Mouse (Mus musculus) MEL (cell line): ENCODE data around the gene Fhl4. TPM values are rescaled to one million over a fixed set of nuclear protein-coding genes. Genes with fewer than 3 reads are reported as not detected.

ENCODE experiments used
- DNase-seq: peaks from one replicate; pipeline ENCODE4 v3.0.0; 2011; ENCODE audit warnings: low read depth, low spot score
- H3K27ac ChIP-seq: 2 replicates; pipeline ENCODE4 v1.5.1; 2012; ENCODE audit warnings: low read depth, mild to moderate bottlenecking, control low read depth, low read length, moderate library complexity; ENCODE audit not compliant: control insufficient read depth
- H3K27me3 ChIP-seq, 2 experiments: fragments of 150-350 bp in 1 of 2; sonication (generic) in 1 of 2; 2 replicates each; pipeline ENCODE4 v1.6.1; 2012; ENCODE audit warnings: low read length in 2 of 2, mild to moderate bottlenecking in 2 of 2, improper control_type of control experiment in 1 of 2, moderate library complexity in 1 of 2; ENCODE audit not compliant: insufficient read depth in 2 of 2, control insufficient read depth in 1 of 2
- H3K36me3 ChIP-seq, 2 experiments: 2 replicates each; pipeline ENCODE4 v1.6.1; 2012 to 2014; ENCODE audit warnings: low read length in 2 of 2, improper control_type of control experiment in 1 of 2, inconsistent platforms in 1 of 2, mild to moderate bottlenecking in 1 of 2; ENCODE audit not compliant: insufficient read depth in 2 of 2, control insufficient read depth in 1 of 2
- H3K4me1 ChIP-seq, 2 experiments: fragments of 150-350 bp in 1 of 2; sonication (generic) in 1 of 2; 2 replicates each; pipeline ENCODE4 v1.6.1; 2012; ENCODE audit warnings: low read length in 2 of 2, improper control_type of control experiment in 1 of 2, mild to moderate bottlenecking in 1 of 2; ENCODE audit not compliant: insufficient read depth in 2 of 2, control insufficient read depth in 1 of 2
- H3K4me3 ChIP-seq, 2 experiments: fragments of 150-350 bp in 1 of 2; sonication (generic) in 1 of 2; 2 replicates each; pipeline ENCODE4 v1.5.1; 2012; ENCODE audit warnings: low read depth in 2 of 2, low read length in 2 of 2, mild to moderate bottlenecking in 2 of 2, moderate library complexity in 2 of 2, control low read depth in 1 of 2, improper control_type of control experiment in 1 of 2; ENCODE audit not compliant: control insufficient read depth in 1 of 2, insufficient read depth in 1 of 2
- H3K79me2 ChIP-seq: 2 replicates; pipeline ENCODE4 v1.6.1; 2012; ENCODE audit warnings: mild to moderate bottlenecking, low read length, moderate library complexity; ENCODE audit not compliant: control insufficient read depth, poor library complexity, insufficient read depth
- H3K9ac ChIP-seq: 2 replicates; pipeline ENCODE4 v1.6.1; 2012; ENCODE audit warnings: low read depth, mild to moderate bottlenecking, control low read depth, low read length, moderate library complexity; ENCODE audit not compliant: control insufficient read depth, poor library complexity, severe bottlenecking
- H3K9me3 ChIP-seq: fragments of 150-350 bp; sonication (generic); replicated peaks from 2 replicates; pipeline ENCODE4 v1.6.1; 2012; ENCODE audit warnings: mild to moderate bottlenecking, low read length, improper control_type of control experiment, moderate library complexity; ENCODE audit not compliant: insufficient read depth
- BHLHE40 ChIP-seq: IDR thresholded peaks from 2 replicates; pipeline ENCODE4 v1.6.1; 2012; ENCODE audit warnings: low read depth, mild to moderate bottlenecking, inconsistent platforms, low read length, improper control_type of control experiment, borderline replicate concordance
- ELF1 ChIP-seq: IDR thresholded peaks from 2 replicates; pipeline ENCODE4 v1.6.1; 2014; ENCODE audit warnings: low read depth, mild to moderate bottlenecking, inconsistent platforms, low read length, improper control_type of control experiment, moderate library complexity
- GABPA ChIP-seq: IDR thresholded peaks from 2 replicates; pipeline ENCODE4 v1.6.1; 2012; ENCODE audit warnings: low read depth, mild to moderate bottlenecking, inconsistent platforms, low read length, improper control_type of control experiment, moderate library complexity
- JUND ChIP-seq: IDR thresholded peaks from 2 replicates; pipeline ENCODE4 v1.6.1; 2011; ENCODE audit warnings: low read depth, mild to moderate bottlenecking, improper control_type of control experiment, low read length
- MAFK ChIP-seq: IDR thresholded peaks from 2 replicates; pipeline ENCODE4 v1.6.1; 2011; ENCODE audit warnings: low read depth, mild to moderate bottlenecking, low read length, improper control_type of control experiment, borderline replicate concordance
- MAZ ChIP-seq: IDR thresholded peaks from 2 replicates; pipeline ENCODE4 v1.6.1; 2012; ENCODE audit warnings: low read depth, mild to moderate bottlenecking, inconsistent platforms, low read length, improper control_type of control experiment
- MEF2A ChIP-seq: IDR thresholded peaks from 2 replicates; pipeline ENCODE4 v1.6.1; 2014; ENCODE audit warnings: low read depth, mild to moderate bottlenecking, inconsistent platforms, low read length, improper control_type of control experiment; ENCODE audit not compliant: poor library complexity, insufficient replicate concordance, severe bottlenecking; ENCODE audit errors: extremely low read depth
- MXI1 ChIP-seq: IDR thresholded peaks from 2 replicates; pipeline ENCODE4 v1.6.1; 2011; ENCODE audit warnings: mild to moderate bottlenecking, low read depth, low read length, improper control_type of control experiment
- MYB ChIP-seq: IDR thresholded peaks from 2 replicates; pipeline ENCODE4 v1.6.1; 2011; ENCODE audit warnings: mild to moderate bottlenecking, low read depth, low read length, improper control_type of control experiment
- NRF1 ChIP-seq: IDR thresholded peaks from 2 replicates; pipeline ENCODE4 v1.6.1; 2014; ENCODE audit warnings: low read depth, mild to moderate bottlenecking, inconsistent platforms, low read length, improper control_type of control experiment, moderate library complexity; ENCODE audit not compliant: poor library complexity, insufficient read depth, severe bottlenecking
- POLR2A ChIP-seq, 2 experiments: IDR thresholded peaks; 2 replicates each; pipeline ENCODE4 v1.6.1; 2011 to 2012; ENCODE audit warnings: low read length in 2 of 2, mild to moderate bottlenecking in 2 of 2, control low read depth in 1 of 2, improper control_type of control experiment in 1 of 2, low read depth in 1 of 2, moderate library complexity in 1 of 2; ENCODE audit not compliant: control insufficient read depth in 1 of 2, insufficient read depth in 1 of 2, poor library complexity in 1 of 2
- POLR2AphosphoS2 ChIP-seq: IDR thresholded peaks from 2 replicates; pipeline ENCODE4 v1.6.1; 2011; ENCODE audit warnings: low read length, improper control_type of control experiment
- POLR2AphosphoS5 ChIP-seq: IDR thresholded peaks from 2 replicates; pipeline ENCODE4 v1.6.1; 2012; ENCODE audit warnings: low read depth, borderline replicate concordance, mild to moderate bottlenecking, inconsistent platforms, low read length, moderate library complexity, mixed read lengths
- RCOR1 ChIP-seq: IDR thresholded peaks from 2 replicates; pipeline ENCODE4 v1.6.1; 2012; ENCODE audit warnings: low read depth, mild to moderate bottlenecking, inconsistent platforms, low read length, improper control_type of control experiment
- SIN3A ChIP-seq: IDR thresholded peaks from 2 replicates; pipeline ENCODE4 v1.6.1; 2012; ENCODE audit warnings: low read length, improper control_type of control experiment, inconsistent platforms
- SMC3 ChIP-seq: IDR thresholded peaks from 2 replicates; pipeline ENCODE4 v1.6.1; 2011; ENCODE audit warnings: low read depth, low read length, improper control_type of control experiment
- TCF12 ChIP-seq: IDR thresholded peaks from 2 replicates; pipeline ENCODE4 v1.6.1; 2014; ENCODE audit warnings: low read depth, mild to moderate bottlenecking, inconsistent platforms, low read length, improper control_type of control experiment, moderate library complexity
- ZKSCAN1 ChIP-seq: IDR thresholded peaks from 2 replicates; pipeline ENCODE4 v1.6.1; 2012; ENCODE audit warnings: low read depth, mild to moderate bottlenecking, inconsistent platforms, low read length, improper control_type of control experiment, moderate library complexity
- ZNF384 ChIP-seq: IDR thresholded peaks from 2 replicates; pipeline ENCODE4 v1.6.1; 2012; ENCODE audit warnings: low read depth, mild to moderate bottlenecking, inconsistent platforms, low read length, improper control_type of control experiment
- polyA plus RNA-seq, 2 experiments: library from polyadenylated mRNA; stranded (reverse) in 1 of 2; unstranded in 1 of 2; fragments of >175 nt in 1 of 2; fragments of >200 nt in 1 of 2; gene quantifications; 2 replicates each; pipeline versions ENCODE4 v1.2.1 to v1.2.4; 2012; ENCODE audit warnings: low replicate concordance in 2 of 2, low read depth in 1 of 2; ENCODE audit not compliant: insufficient read length in 2 of 2, insufficient read depth in 1 of 2, missing spikeins in 1 of 2
- total RNA-seq: library from RNA; depleted of rRNA; stranded (reverse); fragments of 300-350 nt; gene quantifications from 2 replicates; pipeline ENCODE4 v1.2.3, GENCODE M21; 2012

Gene Fhl4
- total and polyA plus RNA-seq, 3 experiments = 0.63 to 0.69 TPM; not detected in 1

DNA sequence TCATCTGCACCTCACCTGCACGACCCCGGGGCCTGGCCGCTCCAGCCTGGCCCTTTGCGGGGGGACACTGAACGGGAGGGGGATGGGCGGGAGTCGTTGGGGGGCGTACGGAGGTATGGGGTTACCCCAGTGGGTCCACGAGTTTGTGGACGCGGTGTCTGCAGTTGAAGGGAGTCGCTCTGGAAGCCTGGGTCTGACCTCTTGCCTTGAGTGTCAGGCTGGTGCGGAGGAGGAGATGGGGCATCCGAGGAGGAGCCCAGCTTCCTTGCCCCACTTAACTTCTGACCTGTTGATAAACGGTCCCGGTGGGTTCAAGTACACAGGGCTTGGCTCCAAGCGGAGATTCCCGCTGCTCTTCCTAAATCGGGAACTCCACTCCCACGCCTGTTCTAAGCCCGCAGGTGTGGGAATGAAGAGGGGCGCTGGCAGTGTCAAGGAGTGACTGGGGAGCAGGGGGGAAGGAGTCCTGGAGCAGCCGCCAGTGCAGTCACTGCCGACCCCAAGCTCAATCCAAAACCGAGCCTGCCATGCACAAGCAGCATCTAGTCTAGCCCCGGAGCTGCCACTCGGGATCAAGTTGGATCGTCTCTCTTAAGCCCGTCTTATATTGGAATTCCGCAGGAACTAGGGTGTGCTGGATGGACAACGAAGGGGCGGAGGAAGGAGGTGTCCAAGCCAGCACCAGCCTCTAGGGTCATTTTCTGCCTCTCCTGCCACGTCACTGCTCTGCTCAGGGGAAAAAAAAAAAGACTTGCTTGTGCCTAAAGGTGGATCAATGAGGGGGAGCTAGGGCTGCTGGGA, 990 bp upstream of the Fhl4 start:
- Histone ChIP-seq H3K27ac (no peak overlapping the region), H3K4me1 (peaks cover 4 to 6% of the 10 kb centered on the region in 2 experiments; a peak in 2 of 4 replicates), H3K9ac (peak overlapping the region; percentile 84), H3K36me3 (peaks cover 0 to 16% of the 10 kb centered on the region in 2 experiments; a peak in 2 of 4 replicates), H3K79me2 (peaks cover 21% of the 10 kb centered on the region), H3K4me3 (peak overlapping the region; percentile 79 to 97), H3K27me3 (no peaks in the 10 kb centered on the region), H3K9me3 (no peaks in the 10 kb centered on the region)
- peak; percentile 53 for DNase-seq
- TF ChIP-seq ZNF384 (peak; percentile 64), POLR2A (IDR thresholded peaks at IDR 0.05; ENCODE audit: control insufficient read depth in 1 of 2, insufficient read depth in 1 of 2, low read depth in 1 of 2, low read length in 2 of 2, poor library complexity in 1 of 2) (no peak), MAZ (no peak), MXI1 (0 out of 2 replicates have a peak, but pooled peaks have one; percentile 10), TCF12 (no peak), MAFK (no peak), SIN3A (peak; percentile 22; the same call in 1 of the 2 replicates)

DNA sequence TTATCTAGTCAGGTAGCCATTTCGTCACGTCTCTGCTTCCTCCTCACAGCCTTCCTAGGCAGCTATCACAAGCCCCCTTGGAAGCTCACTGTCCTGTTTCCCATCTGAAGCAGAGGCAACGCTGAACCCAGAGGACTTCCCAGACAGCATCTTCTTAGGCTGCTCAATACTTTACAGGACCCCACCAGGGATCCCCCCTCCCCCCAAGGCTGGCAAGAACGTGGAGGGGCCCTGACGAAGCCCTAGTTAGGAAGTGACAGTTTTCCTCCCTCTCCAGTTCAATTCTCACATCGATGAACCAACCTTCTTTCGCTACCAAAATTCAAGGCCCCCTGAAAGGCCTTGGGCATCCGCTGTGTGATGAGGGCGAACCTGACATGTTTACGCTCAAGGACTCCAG, 454 bp downstream of the Fhl4 start:
- peaks cover 21% of the 10 kb centered on the region for H3K79me2 ChIP-seq
- peaks cover 4 to 6% of the 10 kb centered on the region in 2 experiments; a peak in 2 of 4 replicates for H3K4me1 ChIP-seq
- peak; percentile 12; the same call in 1 of the 2 replicates for TF ChIP-seq SIN3A
- TF ChIP-seq JUND = no peak
- peak; percentile 4; the same call in 1 of the 2 replicates for TF ChIP-seq POLR2AphosphoS2
- 0 out of 2 replicates have a peak, but pooled peaks have one; percentile 10 for TF ChIP-seq POLR2AphosphoS5
- no peak for TF ChIP-seq ZNF384
- no peak for TF ChIP-seq BHLHE40
- H3K9ac ChIP-seq = peak overlapping the region; percentile 91
- peak overlapping the region; percentile 59 to 70 for H3K4me3 ChIP-seq
- DNase-seq = no peak
- H3K27me3 ChIP-seq = no peaks in the 10 kb centered on the region; a peak in 1 of 4 replicates
- H3K36me3 ChIP-seq = peaks cover 0 to 16% of the 10 kb centered on the region in 2 experiments; a peak in 2 of 4 replicates
- no peaks in the 10 kb centered on the region for H3K9me3 ChIP-seq
- H3K27ac ChIP-seq = peak overlapping the region; percentile 84

DNA sequence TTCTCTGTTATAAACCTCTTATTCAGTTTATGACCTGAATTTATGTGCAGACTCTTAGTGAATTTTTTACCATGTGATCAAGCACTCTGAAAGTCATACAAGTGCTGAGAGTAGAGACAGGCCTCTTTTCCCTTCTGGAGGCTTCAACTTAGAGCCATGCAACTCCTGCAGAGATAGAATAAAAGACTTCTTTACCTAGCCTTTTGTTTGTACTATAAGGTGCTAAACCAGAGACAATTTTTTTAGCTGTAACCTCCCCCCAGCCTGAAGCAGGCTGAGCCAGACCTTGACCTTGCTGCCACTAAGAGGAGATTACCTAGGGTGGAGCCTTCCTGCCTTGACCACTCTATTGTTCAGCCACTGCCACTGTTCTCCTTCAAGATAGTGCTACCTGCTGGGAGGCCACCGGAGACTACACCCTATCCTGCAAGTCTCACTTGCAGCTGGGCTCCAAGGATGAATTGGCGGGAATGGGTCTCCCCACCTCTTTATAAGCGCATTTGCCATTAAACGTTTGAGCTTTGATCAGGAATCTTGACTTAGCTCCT, 30.6 kb downstream of the Fhl4 start:
- no peaks in the 10 kb centered on the region for H3K27me3 ChIP-seq
- no peaks in the 10 kb centered on the region for H3K4me1 ChIP-seq
- H3K27ac ChIP-seq = no peak overlapping the region
- H3K9ac ChIP-seq = no peak overlapping the region
- no peak overlapping the region for H3K4me3 ChIP-seq
- no peaks in the 10 kb centered on the region for H3K36me3 ChIP-seq
- no peaks in the 10 kb centered on the region for H3K79me2 ChIP-seq
- no peak for TF ChIP-seq GABPA
- no peak for TF ChIP-seq ZNF384
- no peak for TF ChIP-seq RCOR1
- no peak for TF ChIP-seq SMC3
- no peak for TF ChIP-seq MYB
- TF ChIP-seq ZKSCAN1 = no peak
- no peak for TF ChIP-seq ELF1
- no peak for TF ChIP-seq NRF1
- TF ChIP-seq POLR2AphosphoS2 = no peak
- TF ChIP-seq MEF2A = no peak
- DNase-seq = no peak
- H3K9me3 ChIP-seq = no peaks in the 10 kb centered on the region
